Mouse (Mus musculus): ENCODE measurements at regions not wholly inside any gene's neighbourhood (a gene's known extent, or its start where the extent isn't known, plus 50 kb on each side); places are given as distances from the start of the nearest gene placed in this dataset.

DNA sequence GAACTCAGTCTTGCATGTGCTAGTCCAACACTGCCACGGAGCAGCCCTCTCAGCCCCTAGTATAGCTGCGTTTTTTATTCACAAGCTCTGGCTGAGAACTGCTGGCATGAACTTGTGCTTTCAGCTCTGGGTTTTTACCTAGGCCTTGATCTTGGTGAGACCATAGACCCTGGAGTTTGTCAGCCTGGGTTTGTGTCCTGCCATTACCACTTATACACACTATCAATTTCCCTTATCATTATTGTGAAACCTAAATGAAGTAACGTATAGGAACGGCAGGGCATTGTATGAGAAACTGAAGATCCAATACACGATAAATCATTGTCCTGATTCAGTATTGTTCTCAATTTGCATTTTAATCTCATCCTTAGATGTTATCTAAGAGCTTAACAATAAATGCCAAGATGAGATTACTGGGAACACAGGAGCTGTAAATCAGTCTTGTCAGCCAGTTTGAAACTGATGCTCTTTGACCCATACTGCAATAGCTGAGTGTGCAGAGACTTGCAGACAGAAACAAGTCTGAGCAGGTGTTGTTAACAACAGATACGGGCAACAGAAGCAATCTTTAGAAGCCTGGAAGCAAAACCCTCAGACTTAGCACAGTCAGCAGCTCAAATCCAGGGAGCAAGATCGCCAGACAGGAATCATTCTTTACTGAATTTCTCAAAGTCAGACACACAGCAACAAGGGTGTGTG lies 190.7 kb upstream of the Mctp2 start:
- TF ChIP-seq POLR2A (IDR thresholded peaks at IDR 0.05; ENCODE audit: insufficient read depth, low read length) (no peak), CTCF (IDR thresholded peaks at IDR 0.05; ENCODE audit: low read depth, low read length) (no peak)
